Mouse (Mus musculus) right cerebral cortex, postnatal 10 days (tissue): ENCODE measurements around the gene Tdo2.

Experiments used
- DNase-seq, 2 experiments: peaks; one replicate each; pipeline ENCODE4 v3.0.0; 2021; ENCODE audit warnings: low spot score in 2 of 2

The Tdo2 gene

GRCm38 (mm10) chr3:81976102-81976501 is at the start of gene Tdo2:
Gene Tdo2, minus strand, starts transcription at chr3:81976202.
- no peak for DNase-seq

DNA sequence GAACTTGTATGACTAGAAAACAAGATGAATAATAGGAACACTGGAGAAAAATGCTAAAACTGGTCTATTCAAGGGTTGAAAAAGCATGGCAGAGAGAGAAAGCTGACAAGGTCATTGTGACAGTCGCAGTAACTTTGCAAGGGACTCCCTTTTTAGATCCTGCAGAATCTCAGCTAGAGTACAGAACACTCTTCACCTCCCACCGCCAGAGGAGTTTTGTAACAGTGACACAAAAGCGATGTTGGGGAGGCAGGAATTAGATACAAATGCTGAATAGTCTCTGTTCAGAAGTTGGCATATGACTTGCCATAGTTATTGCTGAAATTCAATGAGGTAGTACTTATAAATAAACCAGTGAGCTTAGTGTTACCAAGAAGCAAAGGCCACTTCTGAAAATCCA is 47.1 kb upstream of the Tdo2 start:
- DNase-seq = no peak

DNA sequence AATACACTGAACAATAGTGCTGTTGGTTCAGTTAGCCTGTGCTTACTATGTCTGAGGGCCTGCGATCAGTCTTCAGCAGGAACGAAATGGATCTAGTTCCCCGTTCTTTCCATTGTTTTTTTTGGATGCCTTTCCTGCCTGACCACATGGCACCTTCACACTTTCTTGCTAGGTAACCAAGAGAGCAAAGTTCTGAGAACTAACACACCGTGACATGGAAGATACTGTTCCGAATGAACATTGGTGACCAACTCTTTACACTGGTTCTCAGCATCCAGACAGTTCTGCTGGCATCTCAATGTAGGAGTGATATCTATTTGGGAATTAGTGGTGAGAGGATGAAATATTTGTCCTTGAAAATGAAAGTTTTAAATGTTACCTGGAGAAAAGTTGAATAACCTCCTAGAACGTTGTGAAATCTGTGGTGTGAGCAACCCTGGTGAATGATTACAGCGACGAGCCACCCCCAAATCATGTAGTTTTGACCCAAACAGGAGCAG is 46.5 kb upstream of the Tdo2 start:
- DNase-seq = no peak

DNA sequence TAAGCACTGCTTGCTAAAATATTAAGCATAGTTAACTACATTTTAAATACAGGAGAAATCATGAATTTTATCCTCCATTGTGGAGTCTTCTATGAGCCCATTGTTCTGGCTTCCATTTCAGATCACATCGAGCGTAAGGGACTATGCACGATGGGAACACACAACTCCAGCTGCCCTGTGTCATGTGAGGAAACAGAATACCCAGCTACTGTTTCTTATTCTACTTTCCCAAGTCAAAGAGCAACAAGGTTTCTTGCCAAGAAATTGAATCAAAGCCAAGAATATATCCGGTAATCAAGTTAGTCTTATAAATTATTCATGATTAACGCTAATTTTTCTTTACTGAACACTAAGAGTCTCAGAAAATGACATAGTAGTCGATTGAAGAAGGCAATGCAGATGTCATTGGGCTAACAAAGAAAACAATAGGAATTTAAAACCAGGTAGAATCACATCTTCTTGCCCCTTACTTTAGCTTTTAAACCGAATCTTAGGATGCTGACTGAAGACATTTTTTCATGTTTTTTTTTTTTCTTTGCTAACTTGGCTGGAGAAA is 38.2 kb upstream of the Tdo2 start:
- DNase-seq = no peak

DNA sequence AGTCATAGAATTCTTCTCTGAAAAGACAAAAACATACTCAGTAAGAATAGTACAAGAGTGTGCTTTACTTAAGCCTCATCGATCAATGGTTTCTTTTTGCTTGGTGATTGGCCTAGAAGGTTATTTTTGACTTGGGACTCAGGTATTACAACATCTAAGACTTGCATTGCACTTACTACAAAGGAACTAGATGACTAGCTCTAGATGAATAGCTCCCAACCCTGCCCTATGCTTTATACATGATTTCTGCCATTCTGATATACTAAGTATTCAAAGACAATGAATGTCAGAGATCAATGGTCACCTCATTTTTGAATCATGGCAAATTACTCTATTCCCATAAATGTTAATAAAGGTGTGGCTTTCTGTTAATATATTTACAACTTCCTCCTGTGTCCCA is 31.0 kb upstream of the Tdo2 start:
- no peak for DNase-seq

GRCm38 (mm10) chr3:81995988-81996387 is 20.0 kb upstream of the Tdo2 start:
- peak; percentile 35 to 39 for DNase-seq

GRCm38 (mm10) chr3:81995371-81995770 is 19.4 kb upstream of the Tdo2 start:
- no peak for DNase-seq

GRCm38 (mm10) chr3:81990531-81990930 is 14.5 kb upstream of the Tdo2 start:
- DNase-seq = no peak

GRCm38 (mm10) chr3:81989692-81990141 is 13.7 kb upstream of the Tdo2 start:
- DNase-seq = no peak

- DNase-seq = no peak
Observed at GRCm38 (mm10) chr3:81987628-81988027, 11.6 kb upstream of the Tdo2 start.

- no peak for DNase-seq
Observed at GRCm38 (mm10) chr3:81986103-81986502, 10.1 kb upstream of the Tdo2 start.

DNA sequence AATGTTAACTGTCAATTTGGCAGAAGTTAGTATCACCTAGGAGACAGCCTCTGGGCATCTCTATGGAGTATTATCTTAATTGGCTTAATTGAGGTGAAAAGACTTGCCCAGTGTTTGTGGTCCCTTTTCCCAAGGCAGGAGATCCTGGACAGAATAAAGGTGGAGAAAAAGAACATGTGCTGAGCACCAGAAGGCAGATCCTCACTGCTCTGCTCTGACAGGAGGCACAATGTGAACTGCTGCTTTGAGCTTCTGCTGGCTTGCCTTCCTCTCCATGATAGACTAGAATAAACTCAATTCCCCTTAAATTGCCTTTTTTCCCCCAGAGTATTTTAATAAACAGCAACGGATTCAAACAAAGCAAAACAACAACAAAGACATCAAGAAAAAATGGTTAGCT is 9.1 kb upstream of the Tdo2 start:
- DNase-seq = no peak

GRCm38 (mm10) chr3:81983120-81983895 is 7.3 kb upstream of the Tdo2 start:
- no peak for DNase-seq

DNA sequence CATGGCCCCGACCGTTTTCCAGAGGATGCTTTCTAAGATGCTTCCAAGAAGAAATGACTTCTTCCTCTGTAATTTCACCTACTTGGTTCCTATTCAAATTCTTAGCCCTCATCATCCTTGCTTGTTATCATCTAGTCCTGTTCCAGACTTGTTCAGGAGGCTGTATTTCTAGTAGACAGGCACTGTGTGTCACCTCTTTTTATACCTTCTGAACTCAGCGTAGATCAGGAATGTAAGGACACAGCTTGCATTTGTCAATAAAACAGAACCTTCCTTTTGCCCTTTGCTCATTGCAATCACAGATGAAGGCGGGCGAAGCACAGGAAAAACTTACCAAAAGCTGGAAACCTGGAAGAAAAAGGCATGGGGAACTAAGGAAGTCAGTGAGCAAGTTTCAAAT is 6.0 kb upstream of the Tdo2 start, which contains the start of gene Asic5:
TSS of gene Asic5 (plus strand) at position 301 of the 400 bp plus-strand sequence.
- DNase-seq = no peak

DNA sequence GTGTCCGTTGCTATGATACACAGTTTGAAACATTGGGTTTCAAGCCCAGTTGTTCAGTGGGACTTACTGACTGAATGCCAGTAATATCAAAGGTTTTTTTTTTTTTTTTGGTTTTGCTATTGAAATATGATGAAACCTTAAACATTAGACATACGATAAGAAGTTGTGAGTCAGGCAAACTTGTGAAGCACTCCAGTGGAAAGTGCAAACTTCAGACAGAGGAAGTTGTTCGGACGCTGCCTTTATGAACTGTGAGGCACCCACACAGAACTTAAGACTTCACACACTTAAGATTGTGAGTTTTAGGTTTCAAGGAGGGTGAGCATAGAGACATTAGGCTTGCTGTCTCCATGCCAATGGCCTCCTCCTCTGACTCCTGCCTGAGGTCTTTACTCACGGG is 5.6 kb upstream of the Tdo2 start:
- DNase-seq = no peak

DNA sequence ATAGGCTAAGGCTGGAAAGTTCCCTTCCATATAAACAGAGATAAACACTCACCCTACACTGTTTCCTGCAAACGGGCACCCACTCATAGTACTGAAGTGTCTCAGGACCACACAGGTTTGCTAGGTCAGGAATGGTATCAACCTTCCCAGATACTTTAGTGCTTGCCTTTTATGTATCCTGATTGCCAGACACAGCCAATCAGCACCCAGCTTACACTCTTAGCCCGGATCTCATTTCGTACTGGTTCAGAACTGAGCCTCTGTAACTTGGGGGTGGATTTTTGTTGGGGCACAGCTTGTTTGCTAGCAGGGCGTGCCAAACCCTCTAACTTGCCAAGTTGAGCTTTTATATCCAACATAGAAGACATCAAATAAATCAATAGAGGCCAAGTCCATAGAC is 395 bp downstream of the Tdo2 start:
- DNase-seq = no peak

DNA sequence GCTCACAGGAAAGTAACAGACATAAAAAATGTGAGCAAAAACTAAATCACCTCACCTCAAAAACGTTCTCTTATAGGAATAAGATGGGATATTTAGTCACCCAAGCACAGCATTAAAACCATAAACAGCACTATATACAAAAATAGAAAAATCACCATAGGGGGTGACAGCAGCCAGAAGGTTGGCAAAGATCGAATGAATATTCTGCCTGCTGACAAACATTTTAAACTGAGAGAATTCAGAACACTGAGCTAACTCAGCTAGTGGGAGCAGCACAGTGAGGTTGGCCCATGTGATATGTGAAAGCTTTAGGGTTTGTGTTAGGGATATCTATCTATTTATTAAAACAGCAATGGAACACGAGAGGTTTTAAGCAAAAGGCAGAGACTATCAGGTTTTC is 11.4 kb downstream of the Tdo2 start:
- no peak for DNase-seq

GRCm38 (mm10) chr3:81963768-81964167 is 12.2 kb downstream of the Tdo2 start:
- DNase-seq = no peak

DNA sequence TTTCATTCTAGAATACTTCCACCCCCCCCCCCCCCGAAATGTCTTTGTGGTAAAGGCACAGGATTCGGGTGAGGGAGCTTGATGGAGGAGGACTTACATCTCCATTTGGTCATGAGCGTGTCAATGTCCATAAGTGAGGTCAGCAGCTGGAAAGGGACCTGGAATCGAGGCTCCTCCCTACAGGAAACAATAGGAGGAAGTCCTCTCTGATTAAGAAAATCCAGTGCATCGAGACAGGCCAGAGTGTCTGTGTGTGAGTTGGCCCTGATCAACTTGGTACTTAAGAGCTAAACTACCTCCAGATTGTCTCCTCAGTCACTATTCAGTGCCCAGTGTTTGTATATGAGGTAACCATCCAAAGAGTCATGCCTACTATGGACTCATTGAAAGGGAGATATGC is 14.7 kb downstream of the Tdo2 start:
- DNase-seq = no peak

GRCm38 (mm10) chr3:81957484-81957883 is 18.5 kb downstream of the Tdo2 start:
- no peak for DNase-seq

- DNase-seq = no peak
Observed at GRCm38 (mm10) chr3:81951785-81952184, 24.2 kb downstream of the Tdo2 start.

- DNase-seq = no peak
Observed at GRCm38 (mm10) chr3:81949048-81949447, 27.0 kb downstream of the Tdo2 start.

GRCm38 (mm10) chr3:81944851-81945393 is 31.1 kb downstream of the Tdo2 start:
- DNase-seq = no peak
